ENCODE assay signal across 27 mouse cellular contexts in the genomic region with DNA sequence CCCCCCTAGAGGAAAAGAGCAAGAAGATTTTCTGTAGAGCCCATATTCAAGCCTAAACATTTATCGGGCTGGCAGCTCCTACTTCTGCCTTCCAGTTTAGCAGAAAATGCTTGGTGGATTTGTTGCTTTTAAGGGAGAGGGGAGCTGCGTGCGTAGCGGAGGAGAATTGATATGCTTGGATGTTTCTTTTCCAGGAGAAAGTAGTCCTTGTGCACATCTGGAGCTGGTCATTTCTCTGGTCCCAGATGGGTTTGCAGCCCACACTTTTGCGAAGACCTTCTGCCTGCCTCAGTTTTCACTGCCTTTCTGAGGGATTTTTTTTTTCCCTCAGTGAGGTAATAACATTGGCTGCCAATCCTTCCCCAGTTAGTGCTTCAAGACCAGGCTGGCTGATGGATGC.
DNase-seq lines count a peak whose midpoint lies in the region; ATAC-seq and TF ChIP-seq lines count a peak whose summit lies in the region.
"Had no signal": no experiment of that assay in that cellular context is flagged by ENCODE, and none has a peak within 500 bp of the region (broad histone marks: within the 10 kb centered on the region; RNA-seq: fewer than 3 reads in every experiment).

No protein-coding gene starts in this region.

- WGBS in heart, embryonic 13.5 days = 58% methylated on average over 5 of the region's 5 CpGs
- 91% methylated on average over 5 of the region's 5 CpGs for WGBS in midbrain, embryonic 13.5 days
- WGBS in midbrain, postnatal 0 days = 66% methylated on average over 5 of the region's 5 CpGs
- 31% methylated on average over 5 of the region's 5 CpGs for WGBS in embryonic facial prominence, embryonic 14.5 days
- 65% methylated on average over 5 of the region's 5 CpGs for WGBS in kidney, embryonic 14.5 days

- H3K9ac ChIP-seq in heart, embryonic 13.5 days = no peak overlapping the region
- H3K9ac ChIP-seq in midbrain, embryonic 13.5 days (replicated peaks) = no peak overlapping the region
- no peak overlapping the region for H3K9ac ChIP-seq in midbrain, postnatal 0 days (replicated peaks; ENCODE audit: low read length, poor library complexity, severe bottlenecking)
- H3K9ac ChIP-seq in embryonic facial prominence, embryonic 14.5 days (ENCODE audit: low read depth, low read length) = no peak overlapping the region
- H3K9ac ChIP-seq in kidney, embryonic 14.5 days (ENCODE audit: low read depth, low read length) = no peak overlapping the region
- H3K9ac ChIP-seq: heart, embryonic 15.5 days; lung, embryonic 15.5 days had no signal

- H3K4me1 ChIP-seq in heart, embryonic 13.5 days = peaks cover 28% of the 10 kb centered on the region
- peaks cover 6% of the 10 kb centered on the region for H3K4me1 ChIP-seq in midbrain, embryonic 13.5 days (replicated peaks)
- H3K4me1 ChIP-seq in midbrain, postnatal 0 days (ENCODE audit: insufficient read depth, low read length) = no peaks in the 10 kb centered on the region; the same call in 1 of the 2 replicates
- H3K4me1 ChIP-seq in embryonic facial prominence, embryonic 14.5 days (ENCODE audit: control insufficient read depth, insufficient read depth, low read length) = peaks cover 23% of the 10 kb centered on the region
- peaks cover 5% of the 10 kb centered on the region; the same call in 1 of the 2 replicates for H3K4me1 ChIP-seq in kidney, embryonic 14.5 days (ENCODE audit: control insufficient read depth, insufficient read depth, low read length)

- 0 out of 2 replicates have a peak overlapping the region, but pooled peaks have one; percentile 7 for H3K27ac ChIP-seq in heart, embryonic 13.5 days (replicated peaks)
- peak overlapping the region; percentile 9; the same call in 1 of the 2 replicates for H3K27ac ChIP-seq in midbrain, embryonic 13.5 days
- H3K27ac ChIP-seq in midbrain, postnatal 0 days (ENCODE audit: low read depth, low read length) = no peak overlapping the region
- no peak overlapping the region for H3K27ac ChIP-seq in embryonic facial prominence, embryonic 14.5 days (replicated peaks; ENCODE audit: low read depth, low read length)
- no peak overlapping the region for H3K27ac ChIP-seq in kidney, embryonic 14.5 days (ENCODE audit: low read depth, low read length)
- H3K27ac ChIP-seq: heart, embryonic 15.5 days; lung, embryonic 15.5 days had no signal

- no peaks in the 10 kb centered on the region for H3K9me3 ChIP-seq in heart, embryonic 13.5 days
- no peaks in the 10 kb centered on the region for H3K9me3 ChIP-seq in midbrain, embryonic 13.5 days
- H3K9me3 ChIP-seq in midbrain, postnatal 0 days (ENCODE audit: low read length) = no peaks in the 10 kb centered on the region
- no peaks in the 10 kb centered on the region for H3K9me3 ChIP-seq in embryonic facial prominence, embryonic 14.5 days (ENCODE audit: control insufficient read depth, low read length)
- no peaks in the 10 kb centered on the region for H3K9me3 ChIP-seq in kidney, embryonic 14.5 days (ENCODE audit: control insufficient read depth, low read length)
- H3K9me3 ChIP-seq: heart, embryonic 15.5 days; lung, embryonic 15.5 days had no signal

- H3K36me3 ChIP-seq in heart, embryonic 13.5 days = no peaks in the 10 kb centered on the region
- H3K36me3 ChIP-seq in midbrain, embryonic 13.5 days = no peaks in the 10 kb centered on the region
- no peaks in the 10 kb centered on the region for H3K36me3 ChIP-seq in midbrain, postnatal 0 days (ENCODE audit: insufficient read depth, low read length)
- no peaks in the 10 kb centered on the region for H3K36me3 ChIP-seq in embryonic facial prominence, embryonic 14.5 days (ENCODE audit: control insufficient read depth, insufficient read depth, low read length)
- H3K36me3 ChIP-seq in kidney, embryonic 14.5 days (ENCODE audit: control insufficient read depth, insufficient read depth, low read length) = no peaks in the 10 kb centered on the region
- H3K36me3 ChIP-seq: heart, embryonic 15.5 days; lung, embryonic 15.5 days had no signal

- TF ChIP-seq CTCF in midbrain, postnatal 0 days (IDR thresholded peaks at IDR 0.05) = no peak

- no peak overlapping the region for H3K4me3 ChIP-seq in heart, embryonic 13.5 days
- no peak overlapping the region for H3K4me3 ChIP-seq in midbrain, embryonic 13.5 days (replicated peaks)
- H3K4me3 ChIP-seq in midbrain, postnatal 0 days (ENCODE audit: low read depth, low read length) = no peak overlapping the region
- no peak overlapping the region for H3K4me3 ChIP-seq in embryonic facial prominence, embryonic 14.5 days (ENCODE audit: low read depth, low read length)
- H3K4me3 ChIP-seq in kidney, embryonic 14.5 days (ENCODE audit: low read length) = no peak overlapping the region
- H3K4me3 ChIP-seq: heart, embryonic 15.5 days; lung, embryonic 15.5 days had no signal

- peaks cover 10% of the 10 kb centered on the region; the same call in 1 of the 2 replicates for H3K27me3 ChIP-seq in heart, embryonic 13.5 days (replicated peaks)
- no peaks in the 10 kb centered on the region for H3K27me3 ChIP-seq in midbrain, embryonic 13.5 days
- no peaks in the 10 kb centered on the region for H3K27me3 ChIP-seq in midbrain, postnatal 0 days (ENCODE audit: insufficient read depth, low read length)
- H3K27me3 ChIP-seq in embryonic facial prominence, embryonic 14.5 days (replicated peaks; ENCODE audit: control insufficient read depth, insufficient read depth, low read length) = no peaks in the 10 kb centered on the region
- peaks cover 3% of the 10 kb centered on the region; the same call in 1 of the 2 replicates for H3K27me3 ChIP-seq in kidney, embryonic 14.5 days (ENCODE audit: control insufficient read depth, insufficient read depth, low read length)
- H3K27me3 ChIP-seq: heart, embryonic 15.5 days; lung, embryonic 15.5 days had no signal

- H3K4me2 ChIP-seq in heart, embryonic 13.5 days = peak overlapping the region; percentile 22
- no peak overlapping the region for H3K4me2 ChIP-seq in midbrain, embryonic 13.5 days (replicated peaks)
- H3K4me2 ChIP-seq in midbrain, postnatal 0 days (ENCODE audit: low read depth, low read length, poor library complexity, severe bottlenecking) = no peak overlapping the region
- peak overlapping the region; percentile 2; the same call in 1 of the 2 replicates for H3K4me2 ChIP-seq in embryonic facial prominence, embryonic 14.5 days (ENCODE audit: low read depth, low read length)
- no peak overlapping the region for H3K4me2 ChIP-seq in kidney, embryonic 14.5 days (replicated peaks; ENCODE audit: low read depth, low read length)
- H3K4me2 ChIP-seq: heart, embryonic 15.5 days; liver, embryonic 11.5 days; lung, embryonic 15.5 days; midbrain, embryonic 11.5 days had no signal

- DNase-seq in heart, adult 9 months (ENCODE audit: low spot score in 2 of 2) = no peak
- DNase-seq in midbrain, postnatal 0 days (ENCODE audit: low spot score) = no peak
- peak; percentile 65 for DNase-seq in embryonic facial prominence, embryonic 14.5 days (ENCODE audit: low spot score)
- DNase-seq: adrenal gland, postnatal 14 days; cerebellum, adult 11 months; cerebellum, adult 9-10 months; cerebellum, postnatal 36 days; gastrocnemius, postnatal 25 days; heart, adult 18-20 months; kidney, adult 8-10 months; kidney, postnatal 10 days; layer of hippocampus, postnatal 36 days; left cerebral cortex, postnatal 4 days; right cerebral cortex, postnatal 4 days; thymus, adult 2 months; thymus, postnatal 36 days had no signal

- ATAC-seq in heart, embryonic 13.5 days (ENCODE audit: extremely low read depth, insufficient number of reproducible peaks, low FRiP score, low TSS enrichment) = no peak
- ATAC-seq in midbrain, embryonic 13.5 days = no peak
- no peak for ATAC-seq in midbrain, postnatal 0 days (ENCODE audit: low FRiP score)
- 0 out of 2 replicates have a peak, but pooled peaks have one; percentile 26 for ATAC-seq in embryonic facial prominence, embryonic 14.5 days (ENCODE audit: low read depth)
- no peak for ATAC-seq in kidney, embryonic 14.5 days (ENCODE audit: low FRiP score, low TSS enrichment)
- no peak for ATAC-seq in monocyte, adult 5-6 weeks (replicated peaks; ENCODE audit: insufficient number of reproducible peaks, low FRiP score, low TSS enrichment, poor library complexity, severe bottlenecking)
- ATAC-seq: CD4-positive, CD25-positive, alpha-beta regulatory T cell, adult 4 months; forebrain, embryonic 14.5 days; intestine, embryonic 16.5 days had no signal

Comparison
In these comparisons a context has a peak if more than half of its experiments do, and no peak if none do; other contexts are left out.
1. H3K27ac ChIP-seq: peak in heart, embryonic 13.5 days (single experiment) and midbrain, embryonic 13.5 days (single experiment); none in midbrain, postnatal 0 days (single experiment), embryonic facial prominence, embryonic 14.5 days (single experiment) and kidney, embryonic 14.5 days (single experiment).
2. H3K4me2 ChIP-seq: peak in heart, embryonic 13.5 days (single experiment) and embryonic facial prominence, embryonic 14.5 days (single experiment); none in midbrain, embryonic 13.5 days (single experiment), midbrain, postnatal 0 days (single experiment) and kidney, embryonic 14.5 days (single experiment).